In the genomic region with DNA sequence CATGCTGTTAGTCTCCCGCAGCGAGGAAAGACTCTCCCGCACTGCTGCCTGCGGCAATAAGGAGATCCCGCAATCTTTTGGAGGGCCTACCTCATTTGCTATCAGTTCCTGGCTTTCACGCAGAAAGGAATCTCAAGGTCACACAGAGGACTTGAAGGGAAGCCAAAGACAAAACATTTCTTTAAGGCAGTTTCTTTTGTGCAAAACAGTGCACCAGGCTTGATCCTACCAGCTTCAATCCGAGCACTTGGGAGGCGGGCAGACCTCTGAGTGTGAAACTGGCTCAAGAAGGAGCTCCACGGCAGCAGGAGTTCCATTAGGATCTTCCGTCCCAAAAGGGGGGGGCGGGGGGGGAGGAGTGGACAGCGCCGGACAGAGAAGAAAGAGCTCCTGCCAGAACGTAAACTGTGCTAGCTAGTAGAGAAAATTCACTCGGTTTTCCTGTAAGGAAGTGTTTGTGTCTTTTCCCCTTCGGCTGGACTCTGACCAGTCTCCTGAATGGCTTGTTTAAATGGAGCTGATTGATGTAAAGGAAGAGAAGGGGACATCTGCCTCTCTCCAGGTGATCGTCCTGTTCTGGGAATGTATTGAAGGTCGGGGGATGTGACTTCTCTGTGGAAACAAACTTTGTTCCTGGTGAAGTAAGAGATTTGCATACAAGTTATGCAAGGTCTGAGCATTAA, we compare ENCODE assay signal across 9 mouse cellular contexts. TPM values are rescaled to one million over a fixed set of nuclear protein-coding genes. Genes with fewer than 3 reads are reported as not detected.
DNase-seq lines count a peak whose midpoint lies in the region; ATAC-seq and TF ChIP-seq lines count a peak whose summit lies in the region.
"Had no signal": no experiment of that assay in that cellular context is flagged by ENCODE, and none has a peak within 500 bp of the region (broad histone marks: within the 10 kb centered on the region; RNA-seq: fewer than 3 reads in every experiment).

No protein-coding gene starts in this region.

- TF ChIP-seq CTCF in E14TG2a.4 (conservative IDR thresholded peaks at IDR 0.05; ENCODE audit: low read length), result no peak

- no peak for DNase-seq in forebrain, embryonic 14.5 days (ENCODE audit: low spot score)
- DNase-seq in layer of hippocampus, adult 11-12 months (ENCODE audit: low spot score), result no peak
- DNase-seq in gastrocnemius, postnatal 25 days, result no peak
- DNase-seq in left cerebral cortex, adult 18-20 months (ENCODE audit: low spot score in 2 of 2), result no peak

- 8% methylated on average over 18 of the region's 18 CpGs for WGBS in forebrain, embryonic 14.5 days
- 32% methylated on average over 18 of the region's 18 CpGs for WGBS in liver, embryonic 15.5 days (ENCODE audit: insufficient replicate concordance)

- no peaks in the 10 kb centered on the region for H3K36me3 ChIP-seq in erythroblast, embryonic 14.5 days (ENCODE audit: control insufficient read depth)
- H3K36me3 ChIP-seq in E14TG2a.4 (ENCODE audit: insufficient read depth, low read length), result no peaks in the 10 kb centered on the region
- H3K36me3 ChIP-seq in forebrain, embryonic 14.5 days (ENCODE audit: control insufficient read depth, insufficient read depth, low read length), result no peaks in the 10 kb centered on the region
- no peaks in the 10 kb centered on the region for H3K36me3 ChIP-seq in liver, embryonic 15.5 days (replicated peaks)

- peak overlapping the region; percentile 35 for H3K4me2 ChIP-seq in forebrain, embryonic 14.5 days (ENCODE audit: low read length)
- H3K4me2 ChIP-seq in liver, embryonic 15.5 days, result peak overlapping the region; percentile 48

- peak overlapping the region; percentile 1; the same call in 1 of the 2 replicates for H3K9ac ChIP-seq in forebrain, embryonic 14.5 days (ENCODE audit: low read length)
- no peak overlapping the region for H3K9ac ChIP-seq in liver, embryonic 15.5 days

- peak overlapping the region; percentile 42 for H3K4me3 ChIP-seq in erythroblast, embryonic 14.5 days (replicated peaks)
- peak overlapping the region; percentile 57; the same call in 1 of the 2 replicates for H3K4me3 ChIP-seq in E14TG2a.4 (replicated peaks; ENCODE audit: low read length)
- no peak overlapping the region for H3K4me3 ChIP-seq in forebrain, embryonic 14.5 days (ENCODE audit: low read depth, low read length)
- no peak overlapping the region for H3K4me3 ChIP-seq in liver, embryonic 15.5 days (replicated peaks)

- H3K27ac ChIP-seq in forebrain, embryonic 14.5 days (ENCODE audit: low read depth, low read length), result no peak overlapping the region
- H3K27ac ChIP-seq in liver, embryonic 15.5 days (replicated peaks), result no peak overlapping the region

- ATAC-seq in erythroblast, adult 5-6 weeks (replicated peaks; ENCODE audit: low FRiP score, poor library complexity, severe bottlenecking), result no peak
- no peak for ATAC-seq in forebrain, embryonic 14.5 days
- no peak for ATAC-seq in liver, embryonic 15.5 days (ENCODE audit: insufficient read depth)

- H3K9me3 ChIP-seq in erythroblast, embryonic 14.5 days (ENCODE audit: control insufficient read depth, low read length), result no peaks in the 10 kb centered on the region
- no peaks in the 10 kb centered on the region for H3K9me3 ChIP-seq in E14TG2a.4 (ENCODE audit: low read length)
- H3K9me3 ChIP-seq in forebrain, embryonic 14.5 days (replicated peaks; ENCODE audit: control insufficient read depth, low read length), result no peaks in the 10 kb centered on the region
- no peaks in the 10 kb centered on the region for H3K9me3 ChIP-seq in liver, embryonic 15.5 days (replicated peaks)

- H3K27me3 ChIP-seq in erythroblast, embryonic 14.5 days (ENCODE audit: control insufficient read depth), result peaks cover 11% of the 10 kb centered on the region
- H3K27me3 ChIP-seq in E14TG2a.4 (ENCODE audit: insufficient read depth, low read length), result no peaks in the 10 kb centered on the region
- no peaks in the 10 kb centered on the region for H3K27me3 ChIP-seq in forebrain, embryonic 14.5 days (replicated peaks; ENCODE audit: control insufficient read depth, insufficient read depth, low read length)
- H3K27me3 ChIP-seq in liver, embryonic 15.5 days, result no peaks in the 10 kb centered on the region

- H3K4me1 ChIP-seq in erythroblast, embryonic 14.5 days (ENCODE audit: control insufficient read depth), result peaks cover 38% of the 10 kb centered on the region
- H3K4me1 ChIP-seq in E14TG2a.4 (replicated peaks; ENCODE audit: low read depth, low read length), result peaks cover 52% of the 10 kb centered on the region
- peaks cover 19% of the 10 kb centered on the region; the same call in 1 of the 2 replicates for H3K4me1 ChIP-seq in forebrain, embryonic 14.5 days (ENCODE audit: control insufficient read depth, insufficient read depth, low read length)
- H3K4me1 ChIP-seq in liver, embryonic 15.5 days (replicated peaks), result peaks cover 30% of the 10 kb centered on the region

RNA-seq across cellular contexts. Expression of gene Hist1h2bp, which starts 3.5 kb away (rescaled TPM):
- polyA plus RNA-seq in erythroblast, embryonic 14.5 days (2012), result 2.2 and 5.1 TPM in 2 replicates
- 4.4 and 5.8 TPM in 2 replicates for total RNA-seq in erythroblast, adult 5-6 weeks (2015; ENCODE audit: low replicate concordance)
- 33.7 and 47.3 TPM in 2 replicates for total RNA-seq in erythroblast, adult 5-6 weeks (2017; ENCODE audit: low replicate concordance)
- polyA plus RNA-seq in forebrain, embryonic 14.5 days (2014; fragmentation: Nextera tagmentation; extraction: Ambion mirVana), result 0.84 and 1.5 TPM in 2 replicates
- polyA plus RNA-seq in liver, embryonic 15.5 days (2015; fragmentation: Nextera tagmentation; extraction: Ambion mirVana), result 5.4 and 6.8 TPM in 2 replicates
- total RNA-seq in gastrocnemius, postnatal 25 days (2021), result 1 to 10 TPM; 5.3 to 6.0 TPM
- total RNA-seq in left cerebral cortex, adult 18-20 months (2021), result 1 to 10 TPM; 4.1 to 7.0 TPM

RNA-seq across cellular contexts. Expression of gene Hist1h2an, which starts 3.7 kb away (rescaled TPM):
- polyA plus RNA-seq in erythroblast, embryonic 14.5 days (2012), result 15.8 and 41.3 TPM in 2 replicates
- not detected in 2 replicates for total RNA-seq in erythroblast, adult 5-6 weeks (2015; ENCODE audit: low replicate concordance)
- 456 and 497 TPM in 2 replicates for total RNA-seq in erythroblast, adult 5-6 weeks (2017; ENCODE audit: low replicate concordance)
- 6.6 TPM in 1 of 2 replicates, not detected in the other for polyA plus RNA-seq in forebrain, embryonic 14.5 days (2014; fragmentation: Nextera tagmentation; extraction: Ambion mirVana)
- 10.9 and 14.7 TPM in 2 replicates for polyA plus RNA-seq in liver, embryonic 15.5 days (2015; fragmentation: Nextera tagmentation; extraction: Ambion mirVana)
- total RNA-seq in gastrocnemius, postnatal 25 days (2021), result 1 to 10 TPM; 1.0 to 2.4 TPM
- total RNA-seq in left cerebral cortex, adult 18-20 months (2021), result 1 to 10 TPM; 1.1 to 2.8 TPM
- polyA plus RNA-seq: cortical plate, adult 2 months had no signal

RNA-seq across cellular contexts. Expression of gene Hist1h3i, which starts 7.6 kb away (rescaled TPM):
- polyA plus RNA-seq in erythroblast, embryonic 14.5 days (2012), result 16.8 and 41.5 TPM in 2 replicates
- total RNA-seq in erythroblast, adult 5-6 weeks (2015; ENCODE audit: low replicate concordance), result 143 and 204 TPM in 2 replicates
- total RNA-seq in erythroblast, adult 5-6 weeks (2017; ENCODE audit: low replicate concordance), result 142 and 186 TPM in 2 replicates
- polyA plus RNA-seq in forebrain, embryonic 14.5 days (2014; fragmentation: Nextera tagmentation; extraction: Ambion mirVana), result 108 and 166 TPM in 2 replicates
- 144 and 178 TPM in 2 replicates for polyA plus RNA-seq in liver, embryonic 15.5 days (2015; fragmentation: Nextera tagmentation; extraction: Ambion mirVana)
- 10 to 100 TPM; 20.0 to 23.8 TPM for total RNA-seq in gastrocnemius, postnatal 25 days (2021)
- 10 to 100 TPM; 65.2 to 77.9 TPM for total RNA-seq in left cerebral cortex, adult 18-20 months (2021)

RNA-seq across cellular contexts. Expression of gene Hist1h1b, which starts 10.3 kb away (rescaled TPM):
- 2.6 and 5.0 TPM in 2 replicates for polyA plus RNA-seq in erythroblast, embryonic 14.5 days (2012)
- total RNA-seq in erythroblast, adult 5-6 weeks (2015; ENCODE audit: low replicate concordance), result 491 and 530 TPM in 2 replicates
- total RNA-seq in erythroblast, adult 5-6 weeks (2017; ENCODE audit: low replicate concordance), result 1,333 and 2,653 TPM in 2 replicates
- 11.0 and 11.1 TPM in 2 replicates for polyA plus RNA-seq in forebrain, embryonic 14.5 days (2014; fragmentation: Nextera tagmentation; extraction: Ambion mirVana)
- polyA plus RNA-seq in liver, embryonic 15.5 days (2015; fragmentation: Nextera tagmentation; extraction: Ambion mirVana), result 32.9 and 34.2 TPM in 2 replicates
- total RNA-seq in gastrocnemius, postnatal 25 days (2021), result 1 to 10 TPM; 3.9 to 9.2 TPM
- 1 to 10 TPM; 8.4 to 9.0 TPM for total RNA-seq in left cerebral cortex, adult 18-20 months (2021)

RNA-seq across cellular contexts. Expression of gene Hist1h2bq, which starts 19.3 kb away (rescaled TPM):
- polyA plus RNA-seq in erythroblast, embryonic 14.5 days (2012), result 12.6 and 20.2 TPM in 2 replicates
- total RNA-seq in erythroblast, adult 5-6 weeks (2015; ENCODE audit: low replicate concordance), result 197 and 261 TPM in 2 replicates
- 24.3 and 156 TPM in 2 replicates for total RNA-seq in erythroblast, adult 5-6 weeks (2017; ENCODE audit: low replicate concordance)
- polyA plus RNA-seq in forebrain, embryonic 14.5 days (2014; fragmentation: Nextera tagmentation; extraction: Ambion mirVana), result 9.2 and 17.1 TPM in 2 replicates
- polyA plus RNA-seq in liver, embryonic 15.5 days (2015; fragmentation: Nextera tagmentation; extraction: Ambion mirVana), result 25.1 and 27.6 TPM in 2 replicates
- 10 to 100 TPM; 18.0 to 21.3 TPM for total RNA-seq in gastrocnemius, postnatal 25 days (2021)
- 10 to 100 TPM; 23.2 to 34.4 TPM for total RNA-seq in left cerebral cortex, adult 18-20 months (2021)

Comparison
In these comparisons a context has a peak if more than half of its experiments do, and no peak if none do; other contexts are left out.
1. H3K4me3 ChIP-seq: peak in erythroblast, embryonic 14.5 days (single experiment) and E14TG2a.4 (single experiment); none in forebrain, embryonic 14.5 days (single experiment) and liver, embryonic 15.5 days (single experiment).